Mouse (Mus musculus) intestine, embryonic 14.5 days (tissue): ENCODE results near the gene Skp1a. TPM values are rescaled to one million over a fixed set of nuclear protein-coding genes. Genes with fewer than 3 reads are reported as not detected.

ENCODE experiments used
- ATAC-seq: fragments of 200-750 bp; cut with Nextera tagmentation; replicated peaks from 2 replicates; pipeline ENCODE4 v1.8.0; 2017; ENCODE audit warnings: low read depth, moderate number of reproducible peaks, moderate TSS enrichment, moderate library complexity; ENCODE audit not compliant: low FRiP score, low TSS enrichment
- DNase-seq: peaks from one replicate; pipeline ENCODE4 v3.0.0-alpha.2; 2018; ENCODE audit warnings: low spot score
- H3K27ac ChIP-seq: fragments of 300-500 bp; sonication (generic); 2 replicates; pipeline ENCODE4 v1.5.1; 2014; ENCODE audit warnings: low read depth, mild to moderate bottlenecking, control low read depth
- H3K27me3 ChIP-seq: fragments of 300-500 bp; sonication (generic); replicated peaks from 2 replicates; pipeline ENCODE4 v1.6.1; 2014; ENCODE audit warnings: low read length, control low read depth; ENCODE audit not compliant: control insufficient read depth, insufficient read depth
- H3K36me3 ChIP-seq: fragments of 300-500 bp; sonication (generic); 2 replicates; pipeline ENCODE4 v1.6.1; 2014; ENCODE audit warnings: low read length, control low read depth; ENCODE audit not compliant: control insufficient read depth, insufficient read depth
- H3K4me1 ChIP-seq: fragments of 300-500 bp; sonication (generic); replicated peaks from 2 replicates; pipeline ENCODE4 v1.6.1; 2014; ENCODE audit warnings: low read length, control low read depth, mixed read lengths; ENCODE audit not compliant: control insufficient read depth, insufficient read depth
- H3K4me2 ChIP-seq: fragments of 300-500 bp; sonication (generic); 2 replicates; pipeline ENCODE4 v1.6.1; 2014; ENCODE audit warnings: low read length
- H3K4me3 ChIP-seq: fragments of 300-500 bp; sonication (generic); 2 replicates; pipeline ENCODE4 v1.5.1; 2014; ENCODE audit warnings: low read depth, low read length, control low read depth, mixed read lengths
- H3K9ac ChIP-seq: fragments of 300-500 bp; sonication (generic); 2 replicates; pipeline ENCODE4 v1.6.1; 2014; ENCODE audit warnings: mild to moderate bottlenecking, low read length
- H3K9me3 ChIP-seq: fragments of 300-500 bp; sonication (generic); 2 replicates; pipeline ENCODE4 v1.6.1; 2016; ENCODE audit warnings: low read length, control low read depth; ENCODE audit not compliant: control insufficient read depth
- WGBS: fragments of 180-500 bp; shearing (Covaris S2); extraction: QIAGEN DNeasy Blood & Tissue Kit; methylation state at CpG from one replicate; pipeline ENCODE4 v1.1.7; 2014; 5-methylcytosine and 5-hydroxymethylcytosine counted together
- polyA plus RNA-seq: library from polyadenylated mRNA; unstranded; fragments of >200 nt; fragmentation: Nextera tagmentation; extraction: Ambion mirVana; gene quantifications from 2 replicates; pipeline ENCODE4 v1.2.1, GENCODE M21; 2014

The Skp1a gene
- polyA plus RNA-seq, 1 experiment from 2014 or later, result 743 TPM

GRCm38 (mm10) chr11:52286301-52286957 lies 54.6 kb downstream of the Skp1a start:
- no peaks in the 10 kb centered on the region for H3K9me3 ChIP-seq
- H3K36me3 ChIP-seq, result no peaks in the 10 kb centered on the region
- no peak overlapping the region for H3K4me3 ChIP-seq
- no peak overlapping the region for H3K4me2 ChIP-seq
- whole genome bisulfite sequencing, result 43% methylated on average over 16 of the region's 16 CpGs
- 0 out of 2 replicates have a peak, but pooled peaks cover 17% of the 10 kb centered on the region for H3K27me3 ChIP-seq
- H3K4me1 ChIP-seq, result peaks cover 13% of the 10 kb centered on the region
- H3K9ac ChIP-seq, result no peak overlapping the region
- ATAC-seq (no peak), DNase-seq (no peak)
- H3K27ac ChIP-seq, result no peak overlapping the region

- Histone ChIP-seq H3K9me3 (no peaks in the 10 kb centered on the region), H3K4me2 (no peak overlapping the region), H3K4me3 (no peak overlapping the region), H3K27ac (no peak overlapping the region), H3K27me3 (0 out of 2 replicates have a peak, but pooled peaks cover 17% of the 10 kb centered on the region), H3K9ac (no peak overlapping the region), H3K36me3 (no peaks in the 10 kb centered on the region), H3K4me1 (peaks cover 12% of the 10 kb centered on the region)
- no peak for ATAC-seq
- no peak for DNase-seq
- WGBS, result 24% methylated on average over 4 of the region's 4 CpGs
Observed at GRCm38 (mm10) chr11:52286958-52287305, 55.1 kb downstream of the Skp1a start.

GRCm38 (mm10) chr11:52292346-52292745 lies 60.6 kb downstream of the Skp1a start:
- WGBS, result 72% methylated on average over 7 of the region's 7 CpGs
- no peak for DNase-seq
- no peak overlapping the region for H3K9ac ChIP-seq
- H3K27me3 ChIP-seq, result no peaks in the 10 kb centered on the region
- H3K36me3 ChIP-seq, result no peaks in the 10 kb centered on the region
- H3K4me1 ChIP-seq, result no peaks in the 10 kb centered on the region
- no peak for ATAC-seq
- no peaks in the 10 kb centered on the region for H3K9me3 ChIP-seq
- H3K27ac ChIP-seq, result no peak overlapping the region
- H3K4me3 ChIP-seq, result no peak overlapping the region
- no peak overlapping the region for H3K4me2 ChIP-seq

GRCm38 (mm10) chr11:52292894-52293293 lies 61.1 kb downstream of the Skp1a start:
- no peak overlapping the region for H3K9ac ChIP-seq
- H3K4me2 ChIP-seq, result no peak overlapping the region
- no peak overlapping the region for H3K4me3 ChIP-seq
- H3K27me3 ChIP-seq, result no peaks in the 10 kb centered on the region
- H3K4me1 ChIP-seq, result no peaks in the 10 kb centered on the region
- no peaks in the 10 kb centered on the region for H3K9me3 ChIP-seq
- no peak overlapping the region for H3K27ac ChIP-seq
- ATAC-seq (no peak), DNase-seq (no peak)
- 74% methylated on average over 6 of the region's 6 CpGs for WGBS
- H3K36me3 ChIP-seq, result no peaks in the 10 kb centered on the region

- WGBS, result 85% methylated on average over 9 of the region's 9 CpGs
- no peaks in the 10 kb centered on the region for H3K4me1 ChIP-seq
- H3K4me2 ChIP-seq, result no peak overlapping the region
- H3K27me3 ChIP-seq, result no peaks in the 10 kb centered on the region
- H3K9ac ChIP-seq, result no peak overlapping the region
- H3K9me3 ChIP-seq, result no peaks in the 10 kb centered on the region
- DNase-seq (no peak), ATAC-seq (no peak)
- no peaks in the 10 kb centered on the region for H3K36me3 ChIP-seq
- no peak overlapping the region for H3K27ac ChIP-seq
- H3K4me3 ChIP-seq, result no peak overlapping the region
Observed at GRCm38 (mm10) chr11:52294103-52294502, 62.3 kb downstream of the Skp1a start.

Other genes with a start within 250 kb of the Skp1a start
- gene Ube2b, start 231.2 kb upstream of the Skp1a start, polyA plus RNA-seq, result 139 and 145 TPM in 2 replicates
- 5.3 and 6.2 TPM in 2 replicates for gene Cdkl3, start 227.8 kb upstream of the Skp1a start, polyA plus RNA-seq
- gene Ppp2ca, start 133.3 kb upstream of the Skp1a start, polyA plus RNA-seq, result 83.9 and 87.8 TPM in 2 replicates
- gene Olfr1373, start 86.5 kb upstream of the Skp1a start, polyA plus RNA-seq, result not detected in 2 replicates
- not detected in 2 replicates for gene Olfr1371, start 18.0 kb upstream of the Skp1a start, polyA plus RNA-seq
- 7.8 and 9.5 TPM in 2 replicates for gene Tcf7, start 51.0 kb downstream of the Skp1a start, polyA plus RNA-seq
- gene Vdac1, start 128.9 kb downstream of the Skp1a start, polyA plus RNA-seq, result 235 and 250 TPM in 2 replicates
- 194 and 228 TPM in 2 replicates for gene 9530068E07Rik, start 164.4 kb downstream of the Skp1a start, polyA plus RNA-seq